8 mouse cellular contexts compared by ENCODE assay signal in the genomic region with DNA sequence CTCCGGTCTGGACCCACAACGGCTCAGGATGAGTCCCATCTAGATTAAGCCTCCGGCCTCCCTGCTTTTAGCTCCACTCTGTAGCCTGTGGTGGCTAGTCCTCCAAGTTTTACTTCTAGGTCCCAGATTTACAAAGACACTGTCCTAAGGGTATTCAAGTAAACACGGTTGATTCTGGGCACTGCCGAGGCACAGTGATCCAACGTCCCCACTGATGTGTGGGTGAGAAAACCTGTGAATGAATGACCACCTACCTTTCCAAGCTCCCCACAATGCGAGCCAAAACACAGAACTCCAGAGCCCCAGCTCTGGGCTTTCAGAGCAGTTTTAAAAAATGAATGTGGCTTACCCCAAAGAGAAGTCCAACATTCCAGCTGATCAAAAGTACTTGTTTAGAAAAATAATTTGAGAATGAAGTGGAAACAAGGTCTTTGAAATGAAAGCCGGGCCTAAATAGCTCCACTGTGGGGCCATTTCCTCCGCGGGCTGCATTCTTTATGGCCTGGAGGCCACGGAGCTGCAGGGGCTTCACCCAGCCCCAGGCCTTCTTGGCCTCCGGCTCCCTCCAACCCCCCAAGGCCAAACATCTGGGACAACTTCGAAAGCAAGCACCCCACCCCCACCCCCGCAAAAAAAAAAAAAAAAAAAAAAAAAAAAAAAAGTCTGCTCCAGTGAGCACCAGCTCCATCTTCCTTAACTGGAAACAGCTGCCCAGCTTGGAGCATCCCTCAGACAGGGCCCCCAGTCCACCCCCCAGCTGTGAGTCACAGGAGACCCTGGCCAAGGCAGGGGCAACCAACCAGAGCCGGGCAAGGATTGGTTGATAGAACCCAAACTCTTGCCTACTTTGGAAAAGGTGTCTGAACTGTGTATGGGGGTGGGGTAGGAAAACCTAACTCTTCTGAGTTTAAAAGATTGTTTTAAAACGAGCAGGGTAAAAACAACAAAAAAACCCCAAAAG. TPM values are rescaled to one million over a fixed set of nuclear protein-coding genes. Genes with fewer than 3 reads are reported as not detected.
DNase-seq lines count a peak whose midpoint lies in the region; TF ChIP-seq lines count a peak whose summit lies in the region.

No protein-coding gene starts in this region.

- H3K9me3 ChIP-seq in midbrain, embryonic 10.5 days (replicated peaks), result no peaks in the 10 kb centered on the region

- peak; percentile 27; the same call in 1 of the 2 replicates for TF ChIP-seq POLR2A in bone marrow, adult 2 months (IDR thresholded peaks at IDR 0.05; ENCODE audit: borderline replicate concordance, control insufficient read depth, low read depth, low read length)
- TF ChIP-seq POLR2A in heart, adult 2 months (IDR thresholded peaks at IDR 0.05; ENCODE audit: insufficient read depth, low read depth, low read length), result no peak

- H3K4me3 ChIP-seq in bone marrow, adult 2 months (replicated peaks; ENCODE audit: control insufficient read depth, low read depth, low read length), result peak overlapping the region; percentile 78
- peak overlapping the region; percentile 33 for H3K4me3 ChIP-seq in heart, adult 2 months
- H3K4me3 ChIP-seq in midbrain, embryonic 10.5 days, result peak overlapping the region; percentile 39

- H3K27ac ChIP-seq in bone marrow, adult 2 months (ENCODE audit: control insufficient read depth, insufficient read depth, low read depth, low read length, poor library complexity), result peak overlapping the region; percentile 97
- peak overlapping the region; percentile 92 for H3K27ac ChIP-seq in heart, adult 2 months
- peak overlapping the region; percentile 79 for H3K27ac ChIP-seq in midbrain, embryonic 10.5 days (replicated peaks)

- H3K36me3 ChIP-seq in heart, adult 2 months (ENCODE audit: control insufficient read depth, insufficient read depth, low read length), result peaks cover 3% of the 10 kb centered on the region
- H3K36me3 ChIP-seq in midbrain, embryonic 10.5 days, result peaks cover 21% of the 10 kb centered on the region

- H3K9ac ChIP-seq in heart, adult 2 months (ENCODE audit: low read depth, low read length), result peak overlapping the region; percentile 52

- TF ChIP-seq CTCF in bone marrow, adult 2 months (IDR thresholded peaks at IDR 0.05; ENCODE audit: control insufficient read depth, insufficient read depth, low read length), result 0 out of 2 replicates have a peak, but pooled peaks have one; percentile 2
- TF ChIP-seq CTCF in heart, adult 2 months (IDR thresholded peaks at IDR 0.05), result no peak

- peak; percentile 97 for DNase-seq in heart, adult 11 months
- DNase-seq in heart, adult 8-10 months (ENCODE audit: low spot score), result no peak
- DNase-seq in heart, adult 2 months, result peak; percentile 63 to 68
- peak; percentile 82 for DNase-seq in kidney, postnatal 10 days
- DNase-seq in midbrain, embryonic 10.5 days (ENCODE audit: low spot score), result peak; percentile 51
- peak; percentile 66 for DNase-seq in thymus, postnatal 14 days
- DNase-seq in right cerebral cortex, postnatal 36 days (ENCODE audit: low spot score in 2 of 2), result no peak

- WGBS in bone marrow, adult 2 months, result 2% methylated on average over 16 of the region's 16 CpGs
- WGBS in heart, adult 2 months, result 34% methylated on average over 16 of the region's 16 CpGs
- 42% methylated on average over 15 of the region's 16 CpGs for WGBS in midbrain, embryonic 10.5 days

- intact Hi-C loops in heart, adult 2 months (cut with DNase I), result loop anchor here (2.0 kb wide), 1 partner anchor 36 kb away; no protein-coding TSS in a partner anchor

- TF ChIP-seq EP300 in heart, adult 2 months (IDR thresholded peaks at IDR 0.05; ENCODE audit: insufficient read depth, low read depth, low read length), result no peak

- no peaks in the 10 kb centered on the region for H3K79me2 ChIP-seq in heart, adult 2 months (replicated peaks; ENCODE audit: control insufficient read depth, insufficient read depth, low read length)

- no peaks in the 10 kb centered on the region for H3K27me3 ChIP-seq in heart, adult 2 months (ENCODE audit: control insufficient read depth, insufficient read depth, low read length)
- H3K27me3 ChIP-seq in midbrain, embryonic 10.5 days (ENCODE audit: low read depth, poor library complexity, severe bottlenecking), result no peaks in the 10 kb centered on the region

- peaks cover 5% of the 10 kb centered on the region; the same call in 1 of the 2 replicates for H3K4me1 ChIP-seq in bone marrow, adult 2 months (ENCODE audit: control insufficient read depth, insufficient read depth, low read length)
- peaks cover 14% of the 10 kb centered on the region for H3K4me1 ChIP-seq in heart, adult 2 months (ENCODE audit: control insufficient read depth, insufficient read depth, low read length)
- peaks cover 59% of the 10 kb centered on the region for H3K4me1 ChIP-seq in midbrain, embryonic 10.5 days

RNA-seq across cellular contexts. Expression of gene Zfp36l2, which starts 5.2 kb away (rescaled TPM):
- 10 to 100 TPM; 23.5 to 25.4 (median 24.4) TPM for total RNA-seq in heart, adult 8-10 months (2022)
- polyA plus RNA-seq in bone marrow, adult 2 months (2011; ENCODE audit: insufficient read depth, insufficient read length, low replicate concordance, missing spikeins), result 45.8 and 74.0 TPM in 2 replicates
- 10 to 100 TPM; 19.3 to 23.3 TPM for total RNA-seq in heart, adult 2 months (2021)
- 15.7 and 19.8 TPM in 2 replicates for polyA plus RNA-seq in heart, adult 2 months (2012; rRNA removed)
- polyA plus RNA-seq in midbrain, embryonic 10.5 days (2016; fragmentation: Nextera tagmentation; extraction: Ambion mirVana), result 7.8 and 8.1 TPM in 2 replicates

Comparison
In these comparisons a context has a peak if more than half of its experiments do, and no peak if none do; other contexts are left out.
1. DNase-seq: peak in heart, adult 11 months (single experiment), heart, adult 2 months (2 of 2), kidney, postnatal 10 days (single experiment), midbrain, embryonic 10.5 days (single experiment) and thymus, postnatal 14 days (single experiment); none in heart, adult 8-10 months (single experiment) and right cerebral cortex, postnatal 36 days (0 of 2).
2. Peak in every context shown above with its lines, with median percentiles within 50 percentile points of each other: H3K27ac ChIP-seq and H3K4me3 ChIP-seq.